Mouse (Mus musculus) lung, postnatal 0 days (tissue): ENCODE results near the gene Mrpl23.

Source experiments
- CTCF ChIP-seq: IDR thresholded peaks from 2 replicates; pipeline ENCODE4 v1.5.1; 2016; ENCODE audit warnings: antibody characterized with exemption, mild to moderate bottlenecking
- EP300 ChIP-seq: IDR thresholded peaks from 2 replicates; pipeline ENCODE4 v1.6.1; 2016; ENCODE audit warnings: antibody characterized with exemption, mild to moderate bottlenecking, control low read depth

DNA sequence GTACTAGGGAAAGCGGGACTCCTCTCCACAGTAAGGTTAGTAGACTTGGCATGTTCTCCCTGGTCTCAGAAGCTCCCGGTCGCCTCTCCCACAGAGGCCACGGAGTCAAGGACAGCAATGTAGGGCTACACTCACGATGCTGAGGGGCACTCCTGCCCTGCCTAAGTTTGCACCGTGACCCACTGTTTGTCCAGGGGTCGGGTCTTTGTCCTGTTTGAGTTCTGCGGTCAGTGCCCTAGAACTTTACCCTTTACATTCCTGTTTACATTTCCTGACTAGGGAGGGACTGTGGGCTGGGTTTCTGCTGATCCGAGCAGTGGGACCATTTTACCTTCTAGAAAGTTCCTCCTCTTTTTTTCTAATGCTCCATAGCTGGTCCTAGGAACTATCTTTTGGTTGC, 34.0 kb downstream of the Mrpl23 start:
- TF ChIP-seq CTCF (no peak), EP300 (no peak)
